Mouse (Mus musculus) MEL (cell line): ENCODE data around the gene Bach1. TPM values are rescaled to one million over a fixed set of nuclear protein-coding genes. Genes with fewer than 3 reads are reported as not detected.

Experiments used
- DNase-seq: peaks from one replicate; pipeline ENCODE4 v3.0.0; 2011; ENCODE audit warnings: low read depth, low spot score
- H3K27ac ChIP-seq: 2 replicates; pipeline ENCODE4 v1.5.1; 2012; ENCODE audit warnings: low read depth, mild to moderate bottlenecking, control low read depth, low read length, moderate library complexity; ENCODE audit not compliant: control insufficient read depth
- H3K27me3 ChIP-seq, 2 experiments: fragments of 150-350 bp in 1 of 2; sonication (generic) in 1 of 2; 2 replicates each; pipeline ENCODE4 v1.6.1; 2012; ENCODE audit warnings: low read length in 2 of 2, mild to moderate bottlenecking in 2 of 2, improper control_type of control experiment in 1 of 2, moderate library complexity in 1 of 2; ENCODE audit not compliant: insufficient read depth in 2 of 2, control insufficient read depth in 1 of 2
- H3K36me3 ChIP-seq, 2 experiments: 2 replicates each; pipeline ENCODE4 v1.6.1; 2012 to 2014; ENCODE audit warnings: low read length in 2 of 2, improper control_type of control experiment in 1 of 2, inconsistent platforms in 1 of 2, mild to moderate bottlenecking in 1 of 2; ENCODE audit not compliant: insufficient read depth in 2 of 2, control insufficient read depth in 1 of 2
- H3K4me1 ChIP-seq, 2 experiments: fragments of 150-350 bp in 1 of 2; sonication (generic) in 1 of 2; 2 replicates each; pipeline ENCODE4 v1.6.1; 2012; ENCODE audit warnings: low read length in 2 of 2, improper control_type of control experiment in 1 of 2, mild to moderate bottlenecking in 1 of 2; ENCODE audit not compliant: insufficient read depth in 2 of 2, control insufficient read depth in 1 of 2
- H3K4me3 ChIP-seq, 2 experiments: fragments of 150-350 bp in 1 of 2; sonication (generic) in 1 of 2; 2 replicates each; pipeline ENCODE4 v1.5.1; 2012; ENCODE audit warnings: low read depth in 2 of 2, low read length in 2 of 2, mild to moderate bottlenecking in 2 of 2, moderate library complexity in 2 of 2, control low read depth in 1 of 2, improper control_type of control experiment in 1 of 2; ENCODE audit not compliant: control insufficient read depth in 1 of 2, insufficient read depth in 1 of 2
- H3K79me2 ChIP-seq: 2 replicates; pipeline ENCODE4 v1.6.1; 2012; ENCODE audit warnings: mild to moderate bottlenecking, low read length, moderate library complexity; ENCODE audit not compliant: control insufficient read depth, poor library complexity, insufficient read depth
- H3K9ac ChIP-seq: 2 replicates; pipeline ENCODE4 v1.6.1; 2012; ENCODE audit warnings: low read depth, mild to moderate bottlenecking, control low read depth, low read length, moderate library complexity; ENCODE audit not compliant: control insufficient read depth, poor library complexity, severe bottlenecking
- H3K9me3 ChIP-seq: fragments of 150-350 bp; sonication (generic); replicated peaks from 2 replicates; pipeline ENCODE4 v1.6.1; 2012; ENCODE audit warnings: mild to moderate bottlenecking, low read length, improper control_type of control experiment, moderate library complexity; ENCODE audit not compliant: insufficient read depth
- BHLHE40 ChIP-seq: IDR thresholded peaks from 2 replicates; pipeline ENCODE4 v1.6.1; 2012; ENCODE audit warnings: low read depth, mild to moderate bottlenecking, inconsistent platforms, low read length, improper control_type of control experiment, borderline replicate concordance
- CHD1 ChIP-seq: IDR thresholded peaks from 2 replicates; pipeline ENCODE4 v1.6.1; 2012; ENCODE audit warnings: low read depth, mild to moderate bottlenecking, inconsistent platforms, low read length, improper control_type of control experiment
- CTCF ChIP-seq, 3 experiments: IDR thresholded peaks in 2 of 3; conservative IDR thresholded peaks in 1 of 3; 2 replicates each; pipeline ENCODE4 v1.5.1; 2011 to 2012; ENCODE audit warnings: low read length in 3 of 3, low read depth in 2 of 3, mild to moderate bottlenecking in 2 of 3, improper control_type of control experiment in 1 of 3, inconsistent platforms in 1 of 3, mixed read lengths in 1 of 3, moderate library complexity in 1 of 3; ENCODE audit not compliant: control insufficient read depth in 1 of 3, insufficient read depth in 1 of 3, poor library complexity in 1 of 3, severe bottlenecking in 1 of 3
- E2F4 ChIP-seq: IDR thresholded peaks from 2 replicates; pipeline ENCODE4 v1.6.1; 2011; ENCODE audit warnings: low read depth, low read length, improper control_type of control experiment, borderline replicate concordance
- ELF1 ChIP-seq: IDR thresholded peaks from 2 replicates; pipeline ENCODE4 v1.6.1; 2014; ENCODE audit warnings: low read depth, mild to moderate bottlenecking, inconsistent platforms, low read length, improper control_type of control experiment, moderate library complexity
- ETS1 ChIP-seq: IDR thresholded peaks from 2 replicates; pipeline ENCODE4 v1.6.1; 2012; ENCODE audit warnings: low read depth, mild to moderate bottlenecking, inconsistent platforms, low read length, improper control_type of control experiment, moderate library complexity
- GATA1 ChIP-seq: IDR thresholded peaks from 2 replicates; pipeline ENCODE4 v1.6.1; 2011; ENCODE audit warnings: low read depth, low read length, improper control_type of control experiment
- HCFC1 ChIP-seq: IDR thresholded peaks from 2 replicates; pipeline ENCODE4 v1.6.1; 2012; ENCODE audit warnings: low read depth, mild to moderate bottlenecking, inconsistent platforms, low read length, improper control_type of control experiment, moderate library complexity
- KAT2A ChIP-seq: conservative IDR thresholded peaks from 2 replicates; pipeline ENCODE4 v1.6.1; 2012; ENCODE audit warnings: low read depth, low read length, improper control_type of control experiment, inconsistent platforms
- MAFK ChIP-seq: IDR thresholded peaks from 2 replicates; pipeline ENCODE4 v1.6.1; 2011; ENCODE audit warnings: low read depth, mild to moderate bottlenecking, low read length, improper control_type of control experiment, borderline replicate concordance
- MAZ ChIP-seq: IDR thresholded peaks from 2 replicates; pipeline ENCODE4 v1.6.1; 2012; ENCODE audit warnings: low read depth, mild to moderate bottlenecking, inconsistent platforms, low read length, improper control_type of control experiment
- MEF2A ChIP-seq: IDR thresholded peaks from 2 replicates; pipeline ENCODE4 v1.6.1; 2014; ENCODE audit warnings: low read depth, mild to moderate bottlenecking, inconsistent platforms, low read length, improper control_type of control experiment; ENCODE audit not compliant: poor library complexity, insufficient replicate concordance, severe bottlenecking; ENCODE audit errors: extremely low read depth
- MXI1 ChIP-seq: IDR thresholded peaks from 2 replicates; pipeline ENCODE4 v1.6.1; 2011; ENCODE audit warnings: mild to moderate bottlenecking, low read depth, low read length, improper control_type of control experiment
- NELFE ChIP-seq: IDR thresholded peaks from 2 replicates; pipeline ENCODE4 v1.6.1; 2011; ENCODE audit warnings: low read depth, low read length, improper control_type of control experiment
- NRF1 ChIP-seq: IDR thresholded peaks from 2 replicates; pipeline ENCODE4 v1.6.1; 2014; ENCODE audit warnings: low read depth, mild to moderate bottlenecking, inconsistent platforms, low read length, improper control_type of control experiment, moderate library complexity; ENCODE audit not compliant: poor library complexity, insufficient read depth, severe bottlenecking
- POLR2AphosphoS5 ChIP-seq: IDR thresholded peaks from 2 replicates; pipeline ENCODE4 v1.6.1; 2012; ENCODE audit warnings: low read depth, borderline replicate concordance, mild to moderate bottlenecking, inconsistent platforms, low read length, moderate library complexity, mixed read lengths
- RAD21 ChIP-seq: IDR thresholded peaks from 2 replicates; pipeline ENCODE4 v1.6.1; 2011; ENCODE audit warnings: mild to moderate bottlenecking, low read depth, low read length, improper control_type of control experiment
- RCOR1 ChIP-seq: IDR thresholded peaks from 2 replicates; pipeline ENCODE4 v1.6.1; 2012; ENCODE audit warnings: low read depth, mild to moderate bottlenecking, inconsistent platforms, low read length, improper control_type of control experiment
- SIN3A ChIP-seq: IDR thresholded peaks from 2 replicates; pipeline ENCODE4 v1.6.1; 2012; ENCODE audit warnings: low read length, improper control_type of control experiment, inconsistent platforms
- SMC3 ChIP-seq: IDR thresholded peaks from 2 replicates; pipeline ENCODE4 v1.6.1; 2011; ENCODE audit warnings: low read depth, low read length, improper control_type of control experiment
- TAL1 ChIP-seq: IDR thresholded peaks from 2 replicates; pipeline ENCODE4 v1.6.1; 2012; ENCODE audit warnings: mild to moderate bottlenecking, inconsistent platforms, low read length, moderate library complexity, mixed read lengths
- USF1 ChIP-seq: IDR thresholded peaks from 2 replicates; pipeline ENCODE4 v1.6.1; 2014; ENCODE audit warnings: low read depth, mild to moderate bottlenecking, inconsistent platforms, low read length, improper control_type of control experiment, moderate library complexity
- USF2 ChIP-seq, 2 experiments: IDR thresholded peaks; 2 replicates each; pipeline ENCODE4 v1.6.1; 2011 to 2012; ENCODE audit warnings: improper control_type of control experiment in 2 of 2, low read length in 2 of 2, borderline replicate concordance in 1 of 2, inconsistent platforms in 1 of 2, low read depth in 1 of 2, mild to moderate bottlenecking in 1 of 2; ENCODE audit not compliant: insufficient read depth in 1 of 2
- ZC3H11A ChIP-seq: IDR thresholded peaks from 2 replicates; pipeline ENCODE4 v1.6.1; 2012; ENCODE audit warnings: low read depth, mild to moderate bottlenecking, inconsistent platforms, low read length, improper control_type of control experiment
- ZNF384 ChIP-seq: IDR thresholded peaks from 2 replicates; pipeline ENCODE4 v1.6.1; 2012; ENCODE audit warnings: low read depth, mild to moderate bottlenecking, inconsistent platforms, low read length, improper control_type of control experiment
- polyA plus RNA-seq, 2 experiments: library from polyadenylated mRNA; stranded (reverse) in 1 of 2; unstranded in 1 of 2; fragments of >175 nt in 1 of 2; fragments of >200 nt in 1 of 2; gene quantifications; 2 replicates each; pipeline versions ENCODE4 v1.2.1 to v1.2.4; 2012; ENCODE audit warnings: low replicate concordance in 2 of 2, low read depth in 1 of 2; ENCODE audit not compliant: insufficient read length in 2 of 2, insufficient read depth in 1 of 2, missing spikeins in 1 of 2
- total RNA-seq: library from RNA; depleted of rRNA; stranded (reverse); fragments of 300-350 nt; gene quantifications from 2 replicates; pipeline ENCODE4 v1.2.3, GENCODE M21; 2012

Bach1 gene
- total and polyA plus RNA-seq, 3 experiments = 20.5 to 21.1 TPM; not detected in 1

GRCm38 (mm10) chr16:87673155-87673554 lies 25.6 kb upstream of the Bach1 start:
- no peak overlapping the region for H3K4me3 ChIP-seq
- no peaks in the 10 kb centered on the region for H3K4me1 ChIP-seq
- no peaks in the 10 kb centered on the region for H3K36me3 ChIP-seq
- H3K27ac ChIP-seq = no peak overlapping the region
- no peaks in the 10 kb centered on the region for H3K27me3 ChIP-seq
- H3K9me3 ChIP-seq = no peaks in the 10 kb centered on the region
- no peak overlapping the region for H3K9ac ChIP-seq
- H3K79me2 ChIP-seq = no peaks in the 10 kb centered on the region
- DNase-seq = no peak
- TF ChIP-seq CTCF (IDR thresholded peaks at IDR 0.05 in 2 of 3, conservative IDR thresholded peaks at IDR 0.05 in 1 of 3; ENCODE audit: control insufficient read depth in 1 of 3, insufficient read depth in 1 of 3, low read depth in 2 of 3, low read length in 3 of 3, poor library complexity in 1 of 3, severe bottlenecking in 1 of 3) (no peak), MAFK (no peak), HCFC1 (no peak), TAL1 (no peak), MEF2A (no peak), KAT2A (no peak), CHD1 (no peak), RAD21 (no peak), POLR2AphosphoS5 (no peak), GATA1 (no peak), ELF1 (no peak), NELFE (no peak), BHLHE40 (no peak)

GRCm38 (mm10) chr16:87676182-87676581 lies 22.6 kb upstream of the Bach1 start:
- H3K36me3 ChIP-seq = no peaks in the 10 kb centered on the region
- no peaks in the 10 kb centered on the region for H3K79me2 ChIP-seq
- no peak overlapping the region for H3K9ac ChIP-seq
- DNase-seq = no peak
- no peak overlapping the region for H3K27ac ChIP-seq
- no peaks in the 10 kb centered on the region for H3K27me3 ChIP-seq
- H3K4me3 ChIP-seq = no peak overlapping the region
- no peaks in the 10 kb centered on the region for H3K9me3 ChIP-seq
- TF ChIP-seq ZC3H11A = no peak
- no peak for TF ChIP-seq HCFC1
- no peak for TF ChIP-seq MAZ
- TF ChIP-seq USF2 (IDR thresholded peaks at IDR 0.05; ENCODE audit: borderline replicate concordance in 1 of 2, insufficient read depth in 1 of 2, low read depth in 1 of 2, low read length in 2 of 2) = no peak
- TF ChIP-seq E2F4 = no peak
- no peak for TF ChIP-seq MXI1
- no peak for TF ChIP-seq KAT2A
- TF ChIP-seq ZNF384 = no peak
- TF ChIP-seq SMC3 = no peak
- TF ChIP-seq USF1 = no peak
- no peak for TF ChIP-seq RCOR1
- TF ChIP-seq ELF1 = no peak
- no peak for TF ChIP-seq CHD1
- no peak for TF ChIP-seq ETS1
- no peak for TF ChIP-seq NRF1
- no peak for TF ChIP-seq SIN3A
- H3K4me1 ChIP-seq = no peaks in the 10 kb centered on the region
